Mouse (Mus musculus): ENCODE measurements around the gene Emilin2.

Gene Emilin2

GRCm38 (mm10) chr17:71230108-71230709 lies 81.6 kb downstream of the Emilin2 start:
- no peak for DNase-seq (ENCODE audit: low spot score)

- DNase-seq (ENCODE audit: low spot score), result no peak
Observed at GRCm38 (mm10) chr17:71228651-71229050, 83.1 kb downstream of the Emilin2 start.

- no peak for DNase-seq (ENCODE audit: low spot score)
Observed at GRCm38 (mm10) chr17:71227128-71227895, 84.5 kb downstream of the Emilin2 start.

- DNase-seq (ENCODE audit: low spot score), result no peak
Observed at GRCm38 (mm10) chr17:71225091-71225490, 86.7 kb downstream of the Emilin2 start.

- DNase-seq (ENCODE audit: low spot score), result no peak
Observed at GRCm38 (mm10) chr17:71224521-71224920, 87.3 kb downstream of the Emilin2 start.

GRCm38 (mm10) chr17:71223676-71224075 lies 88.1 kb downstream of the Emilin2 start:
- DNase-seq (ENCODE audit: low spot score), result no peak

- DNase-seq (ENCODE audit: low spot score), result no peak
Observed at GRCm38 (mm10) chr17:71221383-71221782, 90.4 kb downstream of the Emilin2 start.

GRCm38 (mm10) chr17:71217111-71217685 lies 94.6 kb downstream of the Emilin2 start:
- DNase-seq (ENCODE audit: low spot score), result no peak

- DNase-seq (ENCODE audit: low spot score), result no peak
Observed at GRCm38 (mm10) chr17:71216263-71216662, 95.5 kb downstream of the Emilin2 start.

- DNase-seq (ENCODE audit: low spot score), result no peak
Observed at GRCm38 (mm10) chr17:71215241-71215839, 96.4 kb downstream of the Emilin2 start.

- no peak for DNase-seq (ENCODE audit: low spot score)
Observed at GRCm38 (mm10) chr17:71214514-71215240, 97.1 kb downstream of the Emilin2 start.

GRCm38 (mm10) chr17:71213666-71214065 lies 98.1 kb downstream of the Emilin2 start:
- no peak for DNase-seq (ENCODE audit: low spot score)

- no peak for DNase-seq (ENCODE audit: low spot score)
Observed at GRCm38 (mm10) chr17:71211962-71212646, 99.7 kb downstream of the Emilin2 start.

- no peak for DNase-seq (ENCODE audit: low spot score)
Observed at GRCm38 (mm10) chr17:71209936-71210335, 101.8 kb downstream of the Emilin2 start.

GRCm38 (mm10) chr17:71208921-71209320 lies 102.9 kb downstream of the Emilin2 start:
- DNase-seq (ENCODE audit: low spot score), result no peak

GRCm38 (mm10) chr17:71208376-71208775 lies 103.4 kb downstream of the Emilin2 start:
- DNase-seq (ENCODE audit: low spot score), result no peak

- peak; percentile 74 for DNase-seq (ENCODE audit: low spot score)
Observed at GRCm38 (mm10) chr17:71207268-71207667, 104.5 kb downstream of the Emilin2 start.

GRCm38 (mm10) chr17:71206136-71206893 lies 105.5 kb downstream of the Emilin2 start:
- no peak for DNase-seq (ENCODE audit: low spot score)

GRCm38 (mm10) chr17:71204809-71205091 lies 107.0 kb downstream of the Emilin2 start:
- no peak for DNase-seq (ENCODE audit: low spot score)

GRCm38 (mm10) chr17:71203998-71204808 lies 107.6 kb downstream of the Emilin2 start:
- DNase-seq (ENCODE audit: low spot score), result peak; percentile 46
